Mouse (Mus musculus) telencephalon, adult 2 months (tissue): Measurements from ENCODE around the gene Cyb5d1.
A peak's percentile ranks its signal among the peaks of the same experiment; 100 is the strongest.
"Not testable (repeated sequence)": the region's sequence is repeated elsewhere in the genome, so short reads cannot be mapped to it uniquely, and the experiment has no call there.

ENCODE experiments used
- DNase-seq: peaks from one replicate; pipeline ENCODE4 v3.0.0-alpha.2; 2011; ENCODE audit warnings: low read depth, low spot score

Cyb5d1 gene

DNA sequence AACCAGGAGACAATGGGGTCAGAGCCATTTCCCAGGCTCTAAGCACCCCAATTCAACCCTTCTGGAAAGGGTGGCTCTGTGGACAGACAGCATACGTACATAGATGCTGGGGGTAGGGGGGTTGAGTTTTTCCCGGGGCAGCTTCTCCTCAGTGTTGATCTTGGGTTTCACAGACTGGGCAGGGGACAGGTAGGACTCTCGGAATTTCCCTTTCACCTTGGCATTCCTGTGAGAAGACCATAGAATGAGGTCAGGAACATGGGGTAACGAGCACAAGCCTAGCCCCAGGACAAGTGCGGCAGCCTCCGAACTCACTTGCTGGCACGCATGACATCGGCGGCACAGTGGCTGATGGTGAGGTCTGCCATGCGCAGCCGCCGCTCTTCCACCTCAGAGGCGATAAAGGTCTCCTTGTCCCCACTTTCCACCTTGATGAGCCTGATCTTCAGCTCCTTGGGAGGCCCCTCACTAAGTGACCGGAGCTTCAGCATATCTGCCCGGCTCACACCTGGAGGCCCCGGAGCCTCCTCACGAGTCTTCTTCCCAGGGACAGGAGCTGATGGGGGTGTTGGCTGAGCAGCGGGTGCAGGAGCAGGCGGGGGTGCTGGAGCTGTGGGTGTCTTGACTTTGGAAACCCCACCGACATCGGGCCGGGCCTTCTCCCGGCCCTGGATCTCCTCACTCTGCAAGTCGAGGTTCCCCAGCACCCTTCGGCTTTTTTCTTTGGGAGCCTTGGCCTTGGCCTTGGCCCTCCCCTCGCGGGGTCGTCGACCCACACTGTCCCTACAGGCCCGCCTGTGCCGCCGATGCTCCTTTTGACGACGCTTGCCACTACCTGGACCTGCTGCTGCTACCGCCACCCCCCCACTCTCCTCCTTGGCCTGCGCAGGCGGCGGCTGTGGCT, 8.5 kb upstream of the Cyb5d1 start:
- DNase-seq, result no peak

DNA sequence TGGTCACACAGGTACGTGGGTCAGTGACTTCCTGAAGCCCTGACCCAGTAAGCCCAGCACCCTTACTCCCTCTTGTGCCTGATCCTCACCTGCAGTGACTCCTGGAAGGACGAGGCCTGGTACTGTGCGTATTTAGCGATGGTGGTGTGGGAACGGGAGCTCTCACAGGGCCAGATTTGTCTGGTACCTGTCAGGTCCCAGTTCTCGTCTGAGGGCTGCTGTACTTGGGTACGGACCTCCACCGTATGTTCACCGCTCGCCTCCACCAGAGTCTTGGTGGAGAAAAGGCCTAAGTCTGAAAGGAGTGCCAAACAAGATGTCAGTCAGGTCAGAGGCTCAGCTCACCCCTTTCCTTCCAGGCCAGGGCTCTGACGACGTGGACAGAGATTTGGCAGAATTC, 6.6 kb upstream of the Cyb5d1 start:
- no peak for DNase-seq

DNA sequence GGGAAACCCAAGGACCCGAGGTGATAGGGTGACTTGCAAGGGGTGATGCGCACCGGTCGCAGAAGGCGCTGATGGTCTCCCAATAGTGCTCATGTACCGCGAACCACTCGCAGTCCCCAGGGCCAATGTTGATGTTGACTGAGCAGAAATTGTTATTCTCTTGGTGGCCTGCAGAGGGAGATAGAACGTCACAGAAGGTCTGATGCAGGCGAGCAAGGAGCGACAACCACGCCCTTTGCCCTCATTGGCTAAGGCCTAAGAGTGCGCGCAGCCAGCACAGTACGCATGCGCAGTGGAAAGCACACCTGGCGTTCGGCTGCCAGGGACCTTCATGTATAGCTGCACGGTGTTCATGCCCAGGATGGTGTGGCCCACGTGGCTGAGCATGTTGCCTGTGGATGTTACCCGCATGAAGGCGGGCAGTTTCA, 5.8 kb upstream of the Cyb5d1 start:
- DNase-seq, result no peak

DNA sequence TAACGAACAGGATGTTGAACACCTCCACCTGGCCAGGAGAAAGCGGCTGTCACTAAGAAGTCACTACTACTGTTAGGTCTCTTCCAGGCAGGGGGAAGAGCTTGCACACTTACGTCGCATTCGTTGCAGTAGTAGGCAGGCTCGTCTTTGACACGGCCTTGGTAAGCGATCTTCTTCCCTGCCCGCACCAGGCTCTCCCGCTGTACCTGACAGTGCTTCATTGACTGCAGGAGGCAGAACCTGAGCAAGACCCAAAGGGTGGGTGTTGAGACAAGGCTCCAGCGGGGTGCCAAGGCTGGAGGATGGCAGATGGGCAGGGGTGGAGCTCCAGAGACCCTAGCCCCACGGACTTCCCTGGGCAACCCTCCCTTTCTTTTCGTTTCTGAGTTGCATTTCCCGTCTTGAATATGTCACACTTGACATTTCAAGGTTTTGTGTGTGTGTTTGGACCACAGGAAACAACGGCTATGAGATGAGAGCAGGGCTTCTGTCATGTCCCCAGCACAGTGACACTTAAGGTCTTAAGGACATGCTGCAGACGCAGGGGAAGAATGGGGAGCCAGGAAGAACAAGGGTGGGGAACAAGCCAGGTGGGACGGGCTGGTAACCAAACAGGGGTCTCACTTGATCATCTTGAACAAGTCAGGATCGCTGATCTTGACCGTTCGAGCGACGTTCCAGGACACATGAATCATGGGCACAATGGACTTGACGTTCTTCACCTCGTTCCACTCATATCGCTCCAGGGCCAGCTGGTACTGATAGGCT, 4.8 kb upstream of the Cyb5d1 start:
- DNase-seq, result no peak

DNA sequence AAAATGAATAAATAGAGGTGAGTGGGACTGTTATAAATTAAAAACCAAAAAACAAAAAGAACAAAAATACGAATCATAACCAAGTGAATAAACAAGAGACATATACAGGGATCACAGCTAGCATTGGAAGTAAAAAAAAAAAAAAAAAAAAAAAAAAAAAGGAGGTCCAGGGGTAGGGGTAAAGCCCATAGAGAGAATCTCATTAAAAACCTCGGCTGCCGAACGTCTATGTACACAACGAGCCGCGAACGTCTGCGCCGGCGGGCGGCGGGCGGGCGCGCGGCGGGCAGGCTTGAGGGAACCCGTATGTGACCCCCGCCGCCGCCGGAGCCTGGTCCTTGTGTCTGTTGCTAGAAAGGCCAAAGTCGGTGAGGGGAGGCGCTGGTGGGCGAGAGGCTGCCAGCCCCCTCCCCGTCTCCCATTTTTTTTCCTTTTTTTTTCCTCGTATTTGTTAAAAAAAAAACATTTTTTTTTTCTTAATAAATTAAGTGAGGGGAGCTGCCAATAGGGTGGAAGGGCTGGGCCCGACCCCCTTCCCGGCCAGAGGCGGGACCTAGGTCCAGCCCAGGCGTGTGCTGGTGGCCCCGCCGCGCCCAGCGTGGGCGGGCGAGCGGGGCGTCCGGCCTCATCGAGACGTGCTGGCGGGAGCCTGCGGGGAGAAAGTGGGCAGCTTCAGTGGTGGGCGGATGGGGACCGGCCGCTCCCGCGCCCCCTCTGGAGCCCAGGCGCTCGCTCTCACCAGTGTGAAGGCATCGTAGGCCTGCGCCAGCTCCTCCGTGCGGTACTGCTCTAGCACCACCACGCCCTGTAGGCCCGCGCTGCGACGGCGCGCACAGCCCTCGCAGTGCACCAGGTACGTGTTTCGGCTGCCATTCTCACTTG, 4.0 kb upstream of the Cyb5d1 start:
- DNase-seq, result no peak

DNA sequence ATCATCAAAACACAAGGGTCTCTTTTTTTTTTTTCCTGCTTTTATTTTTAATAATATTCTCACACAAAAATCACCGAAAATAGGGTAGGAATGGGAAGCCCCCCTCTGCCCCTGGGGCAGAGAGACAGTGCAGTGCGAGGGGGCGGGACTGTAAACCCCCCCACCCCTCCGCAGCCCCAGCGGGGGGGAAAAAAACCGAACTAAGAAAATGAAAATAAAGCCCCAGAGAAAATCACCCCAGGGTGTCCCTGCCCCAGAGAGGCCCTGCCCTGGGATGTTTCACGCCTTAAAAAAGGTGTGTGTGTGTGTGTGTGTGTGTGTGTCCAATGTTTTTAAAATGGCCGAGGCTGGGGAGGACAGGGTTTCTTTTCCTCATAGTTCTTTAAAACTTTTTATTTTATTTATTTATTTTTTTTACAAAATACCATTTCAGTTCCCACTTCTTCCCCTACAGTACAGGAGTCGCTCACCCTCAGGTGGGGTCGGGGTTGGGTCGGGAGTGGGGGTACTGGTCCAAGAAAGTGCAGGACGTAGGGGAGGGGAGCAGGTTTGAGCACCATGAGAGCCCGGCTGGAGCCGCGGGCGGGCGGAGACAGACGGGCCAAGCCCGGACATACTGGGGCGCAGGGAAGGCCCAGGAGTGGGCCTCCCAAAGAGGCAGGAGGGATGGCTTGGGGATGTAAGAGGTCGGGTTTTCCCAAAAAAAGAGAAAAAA, 3.2 kb upstream of the Cyb5d1 start:
- no peak for DNase-seq

DNA sequence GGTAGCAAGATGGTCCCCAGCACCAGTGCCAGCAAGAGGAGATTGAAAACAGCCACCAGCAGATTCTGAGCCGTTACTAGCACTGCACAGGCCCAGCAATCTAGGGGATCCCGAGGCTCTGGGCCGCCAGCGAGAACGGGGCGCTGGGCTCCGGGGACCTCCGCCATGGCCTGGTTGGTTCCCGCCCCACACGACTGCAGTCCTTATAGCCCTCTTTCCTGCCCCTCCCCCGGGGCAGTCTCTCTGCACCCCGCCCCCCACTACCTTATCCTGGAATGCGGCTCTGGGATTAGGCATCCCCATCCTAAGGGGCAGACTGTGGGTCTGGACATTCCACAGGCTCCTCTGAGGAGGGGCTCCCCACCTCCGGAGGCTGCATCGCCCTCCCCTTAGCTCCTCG, 2.6 kb upstream of the Cyb5d1 start, which contains the start of gene Tmem88:
Tmem88 (minus strand) TSS at position 176 of the 400 bp plus-strand sequence.
- DNase-seq, result no peak

DNA sequence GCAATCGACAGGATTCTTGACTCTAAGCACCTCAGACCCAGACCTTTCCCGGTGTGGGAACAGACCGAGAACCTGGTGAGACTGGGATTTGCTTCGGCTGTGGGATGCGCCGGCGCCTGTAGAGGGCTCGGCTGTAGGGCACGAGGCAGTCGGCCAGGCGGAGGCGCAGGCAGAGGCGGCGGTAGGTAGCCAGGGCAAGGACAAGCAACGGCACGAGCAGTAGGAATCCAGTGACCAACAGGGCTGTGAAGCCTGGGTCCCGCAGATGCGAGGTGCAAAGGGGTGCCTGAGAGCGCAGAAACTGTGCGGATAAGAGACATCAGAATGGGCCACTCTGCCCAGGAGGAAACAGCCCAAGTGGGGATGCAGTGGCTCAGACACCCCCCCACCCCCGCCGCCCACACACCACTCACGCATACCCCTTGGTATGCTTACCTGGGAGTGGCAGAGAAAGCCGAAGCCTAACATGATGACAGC, 2.2 kb upstream of the Cyb5d1 start:
- no peak for DNase-seq

DNA sequence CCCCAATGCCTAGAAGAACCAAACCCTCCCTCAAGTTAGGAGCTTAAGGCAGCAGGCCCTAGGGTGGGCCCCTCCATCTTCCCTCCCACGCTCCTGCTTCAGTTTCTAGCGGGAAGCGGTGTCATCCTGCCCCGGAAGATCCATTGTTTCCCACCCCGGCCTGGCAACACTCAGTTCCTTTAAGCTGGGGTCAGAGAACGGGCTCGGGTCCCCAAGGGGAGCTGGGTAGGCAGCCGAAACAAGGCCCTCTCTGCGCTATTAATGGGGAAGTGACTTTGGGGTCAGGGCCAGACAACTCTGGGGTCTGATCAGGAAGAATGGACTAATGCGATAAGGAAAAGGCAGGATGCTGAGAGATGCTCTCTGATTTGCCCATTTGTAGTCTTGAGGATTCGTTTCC, 1.3 kb upstream of the Cyb5d1 start:
- DNase-seq, result no peak

DNA sequence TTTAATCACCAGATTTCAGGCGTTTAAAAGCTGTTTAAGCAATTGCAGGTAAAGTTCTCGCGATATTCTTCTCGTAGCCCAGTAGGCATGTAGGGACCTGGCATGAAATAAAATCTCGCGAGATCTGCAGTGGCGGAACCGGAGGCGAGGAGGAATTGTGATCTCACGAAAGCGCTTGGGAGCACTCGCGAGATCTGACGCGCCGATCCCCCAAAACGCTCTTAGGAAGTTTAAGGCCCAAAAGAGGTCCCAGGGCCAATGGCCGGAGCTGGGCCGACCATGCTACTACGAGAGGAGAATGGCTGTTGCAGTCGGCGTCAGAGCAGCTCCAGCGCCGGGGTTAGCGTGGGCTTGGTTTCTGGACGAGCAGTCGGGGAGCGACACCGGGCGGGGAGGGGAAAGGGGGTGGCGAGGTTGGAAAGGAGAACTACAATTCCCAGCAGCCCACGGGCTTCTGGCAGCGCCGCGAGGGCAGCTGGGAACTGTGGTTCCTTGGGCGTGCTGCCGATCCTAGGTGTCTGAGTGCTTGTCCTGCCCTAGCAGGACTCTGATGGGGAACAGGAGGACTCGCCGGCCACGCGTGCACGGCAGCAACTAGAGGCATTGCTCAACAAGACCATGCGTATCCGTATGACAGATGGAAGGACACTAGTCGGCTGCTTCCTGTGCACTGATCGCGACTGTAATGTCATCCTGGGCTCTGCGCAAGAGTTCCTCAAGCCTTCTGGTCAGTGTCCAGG, 373 bp upstream of the Cyb5d1 start:
- DNase-seq, result peak; percentile 100

DNA sequence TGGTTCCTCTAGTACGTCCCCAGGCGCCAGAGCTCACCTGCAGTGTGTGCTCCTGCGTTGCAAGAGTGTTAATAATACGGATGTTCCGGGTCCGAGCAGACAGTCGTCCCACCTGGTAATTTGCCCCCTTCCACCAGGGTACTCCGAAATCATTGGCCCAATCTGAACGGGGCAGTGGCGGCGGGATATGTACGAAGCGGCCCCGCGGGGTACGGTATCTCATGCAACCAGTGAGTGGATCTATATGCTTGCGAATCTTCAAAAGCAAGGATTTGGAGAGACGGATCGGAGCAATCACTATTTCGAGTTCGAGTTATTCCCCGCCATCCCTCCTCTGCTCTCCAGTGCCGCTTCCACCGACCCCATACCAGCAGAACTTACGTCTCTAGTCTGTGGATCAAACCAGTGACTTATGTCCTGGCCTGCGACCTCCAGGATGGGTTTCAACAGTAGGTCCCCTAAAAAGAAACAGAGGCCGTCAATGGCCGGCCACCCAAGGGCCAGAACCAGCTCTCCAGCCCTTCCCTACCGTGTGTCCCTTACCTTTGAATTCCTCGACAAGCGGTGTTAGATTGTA, 752 bp downstream of the Cyb5d1 start:
- DNase-seq, result not testable (repeated sequence)

DNA sequence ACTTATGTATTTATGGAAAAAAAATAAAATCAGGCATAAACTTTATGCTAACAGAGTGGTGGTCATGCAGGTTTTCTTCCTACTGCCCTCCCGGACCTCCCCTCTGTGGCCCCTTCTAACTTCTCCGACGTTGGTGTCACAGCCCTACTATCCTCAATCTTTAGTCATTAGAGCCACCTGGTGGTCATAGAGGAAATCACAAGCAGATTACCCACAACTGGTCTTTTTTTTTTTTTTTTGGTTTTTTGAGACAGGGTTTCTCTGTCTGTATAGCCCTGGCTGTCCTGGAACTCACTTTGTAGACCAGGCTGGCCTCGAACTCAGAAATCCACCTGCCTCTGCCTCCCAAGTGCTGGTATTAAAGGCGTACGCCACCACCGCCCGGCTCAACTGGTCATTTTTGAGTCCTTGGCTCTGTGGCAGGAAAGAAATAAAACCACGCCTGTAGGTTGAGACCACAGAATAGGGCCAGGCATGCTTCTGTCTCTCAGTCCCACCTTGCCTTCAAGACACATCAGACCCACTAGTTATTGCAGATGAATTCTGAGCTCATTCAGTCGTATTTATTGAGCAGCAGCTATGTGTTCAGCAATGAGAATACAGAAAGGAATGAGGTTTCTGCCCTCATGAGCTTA, 4.9 kb downstream of the Cyb5d1 start:
- DNase-seq, result no peak

DNA sequence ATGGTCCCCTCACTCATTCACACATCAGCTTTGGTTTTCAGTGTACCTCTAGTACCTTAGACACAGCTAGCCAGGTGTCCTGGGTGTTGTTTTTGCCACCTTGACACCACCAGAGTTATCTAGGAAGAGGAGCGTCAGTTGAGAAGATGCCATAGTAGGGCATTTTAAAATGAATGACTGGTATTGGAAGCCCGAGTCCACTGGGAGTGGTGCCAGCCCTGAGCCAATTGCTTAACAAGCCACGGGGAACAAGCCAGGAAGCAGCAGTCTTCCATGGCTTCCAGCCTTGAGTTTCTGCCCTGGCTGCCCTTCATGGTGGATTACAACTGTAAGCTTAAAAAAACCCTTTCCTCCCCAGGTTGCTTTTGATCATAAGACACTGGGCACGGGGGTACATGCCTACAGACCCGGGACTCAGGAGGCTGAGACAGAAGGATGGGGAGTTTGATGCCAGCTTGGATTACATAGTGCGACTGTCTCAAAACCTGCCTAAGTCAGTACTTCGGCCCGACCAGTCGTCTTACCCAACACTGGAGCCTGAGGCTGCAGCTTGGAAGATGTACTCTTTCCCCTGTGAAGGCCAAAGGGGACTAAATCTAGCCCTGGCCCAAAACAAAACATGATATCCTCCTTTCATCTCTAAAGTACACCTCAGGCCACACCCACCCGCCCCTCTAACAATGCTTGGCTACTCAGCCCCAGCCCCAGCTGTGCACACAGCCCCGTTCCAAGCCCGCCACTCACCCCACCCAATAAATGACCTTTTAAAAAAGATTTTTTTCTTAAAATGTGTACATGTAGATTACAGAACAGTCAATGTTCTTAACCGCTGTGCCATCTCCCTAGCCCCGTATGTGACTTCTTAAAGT, 5.7 kb downstream of the Cyb5d1 start:
- DNase-seq, result no peak

DNA sequence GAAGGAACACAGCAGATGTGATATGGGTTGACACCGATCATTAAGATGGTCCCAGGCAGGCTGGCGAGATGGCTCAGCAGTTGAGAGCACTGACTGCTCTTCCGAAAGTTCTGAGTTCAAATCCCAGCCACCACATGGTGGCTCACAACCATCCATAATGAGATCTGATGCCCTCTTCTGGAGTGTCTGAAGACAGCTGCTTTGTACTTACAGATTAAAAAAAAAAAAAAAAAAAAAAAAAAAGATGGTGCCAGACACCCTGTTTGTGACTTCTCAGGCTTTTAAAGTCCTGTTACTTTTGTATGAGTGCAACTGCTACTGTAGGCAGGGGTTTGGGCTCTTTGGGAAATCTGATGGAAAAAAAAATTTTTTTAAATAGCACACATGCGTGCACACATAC, 6.8 kb downstream of the Cyb5d1 start:
- no peak for DNase-seq

DNA sequence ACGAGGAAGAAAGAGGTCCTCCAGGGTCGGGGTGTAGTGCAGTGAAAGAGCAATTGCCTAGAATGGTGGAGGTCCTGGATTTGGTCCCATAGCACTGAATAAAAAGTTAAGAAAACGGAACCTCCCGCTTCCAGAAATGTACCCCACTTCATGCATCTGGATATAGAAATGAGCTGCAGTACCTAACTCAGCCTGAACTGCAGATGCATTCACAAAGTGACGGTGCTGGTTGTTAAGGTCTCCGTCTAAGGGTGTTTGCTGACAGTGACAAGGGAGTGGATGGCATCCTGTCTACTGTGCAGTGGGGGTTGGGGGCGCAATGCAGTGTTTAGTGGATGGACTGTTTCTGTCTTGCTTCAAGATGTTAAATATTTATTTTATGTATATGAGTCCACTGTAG, 8.7 kb downstream of the Cyb5d1 start:
- no peak for DNase-seq

DNA sequence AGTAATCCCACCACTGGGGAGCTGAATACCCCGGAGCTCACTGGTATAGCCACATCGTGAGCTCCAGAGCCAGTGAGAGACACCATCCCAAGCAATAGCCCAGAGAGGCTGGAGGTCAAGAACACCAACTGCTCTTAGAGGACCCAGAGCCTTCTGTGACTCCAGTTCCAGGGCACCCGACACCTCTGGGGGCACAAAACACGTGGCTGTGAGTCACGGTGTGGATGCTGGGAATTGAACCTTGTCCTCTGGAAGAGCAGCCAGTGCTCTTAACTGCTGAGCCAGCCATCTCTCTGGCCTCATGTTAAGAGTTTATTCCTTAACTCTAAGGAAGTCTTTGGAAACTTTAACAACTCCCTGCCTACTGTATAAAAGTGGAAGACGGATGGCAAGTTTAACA, 10.5 kb downstream of the Cyb5d1 start:
- DNase-seq, result no peak

DNA sequence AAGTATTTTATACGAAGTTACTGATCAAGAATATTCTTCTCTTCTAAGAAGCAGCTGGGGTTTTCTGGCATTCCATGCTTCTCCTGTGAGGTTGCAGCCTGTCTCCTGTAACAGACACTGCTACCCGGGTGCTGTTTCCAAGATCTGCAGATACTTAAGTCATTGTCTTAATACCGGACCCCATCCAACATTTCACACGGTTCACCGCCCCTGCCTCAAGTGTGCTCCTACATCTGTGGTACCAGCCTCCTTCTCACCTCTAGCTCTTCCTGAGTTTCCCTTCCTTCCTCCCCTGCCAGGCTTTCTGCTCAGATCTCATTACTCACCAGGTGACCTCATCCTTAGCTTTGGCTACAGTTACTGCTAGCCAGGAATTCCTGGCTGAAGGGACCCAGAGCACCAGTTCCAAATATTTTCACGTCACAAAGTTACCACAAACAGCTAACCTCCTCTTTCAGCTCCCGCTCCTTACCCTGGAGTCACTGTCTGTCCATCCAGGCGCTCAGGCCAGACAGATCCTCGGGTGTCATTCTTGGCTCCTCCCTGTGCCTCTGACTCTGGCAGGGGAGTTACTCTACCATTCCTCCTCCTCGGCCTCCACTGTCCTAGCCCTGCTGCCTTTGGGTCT, 12.8 kb downstream of the Cyb5d1 start:
- no peak for DNase-seq

DNA sequence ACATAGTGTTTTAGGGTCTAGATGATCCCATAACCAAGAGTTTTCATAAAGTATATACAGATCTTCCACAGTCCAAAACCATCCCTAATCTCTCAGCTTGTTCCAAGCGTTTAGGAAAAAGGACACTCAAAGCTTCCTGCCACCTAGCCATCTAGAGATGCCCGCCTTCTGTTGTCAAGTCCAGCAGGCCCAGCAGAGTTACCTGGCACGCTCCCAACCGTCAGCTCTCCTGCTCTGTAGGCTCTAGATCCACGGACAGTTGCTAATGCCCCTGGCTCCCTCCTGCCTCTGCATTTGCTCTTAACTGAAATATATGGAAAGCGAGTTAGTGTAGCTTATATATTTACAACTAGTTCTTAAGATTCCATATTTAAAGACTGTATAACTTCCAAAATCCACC, 14.1 kb downstream of the Cyb5d1 start:
- no peak for DNase-seq
